Mouse (Mus musculus): ENCODE data around the gene Mapkapk2.
A peak's percentile ranks its signal among the peaks of the same experiment; 100 is the strongest.

Mapkapk2 gene

GRCm38 (mm10) chr1:131083122-131083521, 14.5 kb downstream of the Mapkapk2 start:
- no peak for DNase-seq (ENCODE audit: low read depth, low spot score)

- no peak for DNase-seq (ENCODE audit: low read depth, low spot score)
Measured at GRCm38 (mm10) chr1:131080686-131081085, 16.9 kb downstream of the Mapkapk2 start.

- no peak for DNase-seq (ENCODE audit: low read depth, low spot score)
Measured at GRCm38 (mm10) chr1:131079762-131080161, 17.9 kb downstream of the Mapkapk2 start.

GRCm38 (mm10) chr1:131078761-131079330, 18.8 kb downstream of the Mapkapk2 start:
- DNase-seq (ENCODE audit: low read depth, low spot score) = peak; percentile 51

- no peak for DNase-seq (ENCODE audit: low read depth, low spot score)
Measured at GRCm38 (mm10) chr1:131075098-131075791, 22.4 kb downstream of the Mapkapk2 start.

- no peak for DNase-seq (ENCODE audit: low read depth, low spot score)
Measured at GRCm38 (mm10) chr1:131074524-131074938, 23.1 kb downstream of the Mapkapk2 start.

GRCm38 (mm10) chr1:131072376-131072990, 25.1 kb downstream of the Mapkapk2 start:
- no peak for DNase-seq (ENCODE audit: low read depth, low spot score)

GRCm38 (mm10) chr1:131069010-131069409, 28.6 kb downstream of the Mapkapk2 start:
- DNase-seq (ENCODE audit: low read depth, low spot score) = no peak

- no peak for DNase-seq (ENCODE audit: low read depth, low spot score)
Measured at GRCm38 (mm10) chr1:131068011-131068727, 29.5 kb downstream of the Mapkapk2 start.

GRCm38 (mm10) chr1:131064202-131064601, 33.4 kb downstream of the Mapkapk2 start:
- no peak for DNase-seq (ENCODE audit: low read depth, low spot score)

- no peak for DNase-seq (ENCODE audit: low read depth, low spot score)
Measured at GRCm38 (mm10) chr1:131062821-131063220, 34.8 kb downstream of the Mapkapk2 start.

- no peak for DNase-seq (ENCODE audit: low read depth, low spot score)
Measured at GRCm38 (mm10) chr1:131061740-131062254, 35.8 kb downstream of the Mapkapk2 start.

- peak; percentile 39 for DNase-seq (ENCODE audit: low read depth, low spot score)
Measured at GRCm38 (mm10) chr1:131060290-131061253, 37.1 kb downstream of the Mapkapk2 start.

- DNase-seq (ENCODE audit: low read depth, low spot score) = no peak
Measured at GRCm38 (mm10) chr1:131059841-131060240, 37.8 kb downstream of the Mapkapk2 start.

GRCm38 (mm10) chr1:131059411-131059810, 38.2 kb downstream of the Mapkapk2 start:
- DNase-seq (ENCODE audit: low read depth, low spot score) = no peak

GRCm38 (mm10) chr1:131058431-131058830, 39.2 kb downstream of the Mapkapk2 start:
- DNase-seq (ENCODE audit: low read depth, low spot score) = no peak

- no peak for DNase-seq (ENCODE audit: low read depth, low spot score)
Measured at GRCm38 (mm10) chr1:131054251-131054650, 43.4 kb downstream of the Mapkapk2 start.

- DNase-seq (ENCODE audit: low read depth, low spot score) = no peak
Measured at GRCm38 (mm10) chr1:131053656-131054055, 44.0 kb downstream of the Mapkapk2 start.

- peak; percentile 60 for DNase-seq (ENCODE audit: low read depth, low spot score)
Measured at GRCm38 (mm10) chr1:131053239-131053638, 44.4 kb downstream of the Mapkapk2 start.

GRCm38 (mm10) chr1:131051073-131051472, 46.6 kb downstream of the Mapkapk2 start:
- no peak for DNase-seq (ENCODE audit: low read depth, low spot score)

- no peak for DNase-seq (ENCODE audit: low read depth, low spot score)
Measured at GRCm38 (mm10) chr1:131050617-131051016, 47.0 kb downstream of the Mapkapk2 start.

Measured in retina, adult 2 months (tissue).